ENCODE assay signal across 8 mouse cellular contexts in the genomic region with DNA sequence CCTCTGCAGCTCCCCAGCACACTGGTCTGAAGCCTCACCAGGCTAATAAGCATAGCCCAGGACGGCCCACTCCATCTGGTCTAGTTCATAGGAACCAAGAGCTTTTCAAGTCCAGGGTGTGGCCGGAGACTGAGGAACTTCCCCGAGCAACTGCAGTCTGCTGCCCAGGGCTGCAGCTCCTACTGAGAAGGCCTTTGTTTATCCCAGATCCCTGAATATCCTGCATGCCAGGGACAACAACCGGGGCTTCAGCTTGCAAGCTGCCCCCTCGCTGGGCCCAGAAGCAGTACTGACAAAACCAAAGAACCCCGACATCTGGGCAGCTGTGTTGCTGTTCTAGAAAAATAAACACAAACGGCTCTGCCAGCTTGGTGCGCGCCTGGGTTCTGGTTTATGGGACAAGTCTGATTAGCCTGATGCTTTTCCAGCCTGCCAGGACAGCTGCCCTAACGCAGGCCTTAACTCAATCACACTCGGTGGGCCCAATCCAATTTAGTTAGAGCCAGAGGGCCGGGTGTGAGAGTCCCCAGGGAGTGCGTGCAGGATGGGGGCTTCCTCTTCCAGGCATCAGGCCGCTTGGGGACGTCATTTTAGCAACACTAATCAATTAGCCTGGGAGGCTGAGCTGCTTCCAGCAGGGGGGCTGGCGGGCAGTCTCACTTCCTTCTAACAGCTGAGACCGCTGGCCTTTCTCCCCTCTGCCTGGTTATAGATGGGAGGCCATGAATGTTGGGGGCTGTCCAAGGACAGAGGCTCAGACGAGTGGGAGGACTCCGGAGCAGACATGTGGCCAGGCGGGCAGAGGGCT. TPM values are rescaled to one million over a fixed set of nuclear protein-coding genes. Genes with fewer than 3 reads are reported as not detected.
DNase-seq lines count a peak whose midpoint lies in the region; ATAC-seq and TF ChIP-seq lines count a peak whose summit lies in the region.

No protein-coding gene starts in this region.

- peaks cover 81% of the 10 kb centered on the region for H3K4me1 ChIP-seq in forebrain, embryonic 10.5 days
- H3K4me1 ChIP-seq in heart, postnatal 0 days (ENCODE audit: control insufficient read depth, insufficient read depth) = peaks cover 47% of the 10 kb centered on the region
- H3K4me1 ChIP-seq in midbrain, embryonic 11.5 days (ENCODE audit: control insufficient read depth, insufficient read depth, low read length) = peaks cover 56% of the 10 kb centered on the region

- TF ChIP-seq EP300 in heart, postnatal 0 days (IDR thresholded peaks at IDR 0.05; ENCODE audit: low read depth) = no peak

- 7% methylated on average over 20 of the region's 20 CpGs for WGBS in forebrain, embryonic 10.5 days
- 38% methylated on average over 20 of the region's 20 CpGs for WGBS in heart, postnatal 0 days
- 5% methylated on average over 20 of the region's 20 CpGs for WGBS in midbrain, embryonic 11.5 days

- H3K36me3 ChIP-seq in forebrain, embryonic 10.5 days (replicated peaks) = 0 out of 2 replicates have a peak, but pooled peaks cover 2% of the 10 kb centered on the region
- H3K36me3 ChIP-seq in heart, postnatal 0 days (replicated peaks; ENCODE audit: control insufficient read depth, insufficient read depth, low read length) = no peaks in the 10 kb centered on the region
- no peaks in the 10 kb centered on the region for H3K36me3 ChIP-seq in midbrain, embryonic 11.5 days (ENCODE audit: control insufficient read depth, insufficient read depth, low read length)

- peak overlapping the region; percentile 86 for H3K27ac ChIP-seq in forebrain, embryonic 10.5 days
- peak overlapping the region; percentile 86 for H3K27ac ChIP-seq in heart, postnatal 0 days (ENCODE audit: low read depth)
- H3K27ac ChIP-seq in midbrain, embryonic 11.5 days (ENCODE audit: low read depth, low read length) = peak overlapping the region; percentile 94

- H3K4me3 ChIP-seq in forebrain, embryonic 10.5 days = peak overlapping the region; percentile 32
- no peak overlapping the region for H3K4me3 ChIP-seq in heart, postnatal 0 days (ENCODE audit: low read depth, low read length)
- no peak overlapping the region for H3K4me3 ChIP-seq in midbrain, embryonic 11.5 days (ENCODE audit: low read depth, low read length)

- peaks cover 19% of the 10 kb centered on the region for H3K27me3 ChIP-seq in forebrain, embryonic 10.5 days (ENCODE audit: poor library complexity, severe bottlenecking)
- H3K27me3 ChIP-seq in heart, postnatal 0 days (ENCODE audit: control insufficient read depth, insufficient read depth, low read length) = no peaks in the 10 kb centered on the region
- no peaks in the 10 kb centered on the region for H3K27me3 ChIP-seq in midbrain, embryonic 11.5 days (ENCODE audit: control insufficient read depth, insufficient read depth, low read length)

- H3K9ac ChIP-seq in heart, postnatal 0 days (replicated peaks; ENCODE audit: low read depth, low read length) = 0 out of 2 replicates have a peak overlapping the region, but pooled peaks have one; percentile 26
- H3K9ac ChIP-seq in midbrain, embryonic 11.5 days (ENCODE audit: low read length) = peak overlapping the region; percentile 49

- ATAC-seq in heart, postnatal 0 days (ENCODE audit: insufficient read depth, low read depth) = peak; percentile 30
- no peak; the same call in 1 of the 2 replicates for ATAC-seq in midbrain, embryonic 11.5 days (ENCODE audit: low FRiP score)

- no peaks in the 10 kb centered on the region for H3K9me3 ChIP-seq in forebrain, embryonic 10.5 days
- no peaks in the 10 kb centered on the region for H3K9me3 ChIP-seq in heart, postnatal 0 days (replicated peaks; ENCODE audit: control insufficient read depth, low read length)
- H3K9me3 ChIP-seq in midbrain, embryonic 11.5 days (ENCODE audit: control insufficient read depth, low read length) = no peaks in the 10 kb centered on the region

- no peak for TF ChIP-seq CTCF in heart, postnatal 0 days (IDR thresholded peaks at IDR 0.05; ENCODE audit: low read depth)

- DNase-seq in ovary, postnatal 36 days (ENCODE audit: low spot score) = peak; percentile 57
- no peak for DNase-seq in ovary, postnatal 10 days (ENCODE audit: low spot score)
- peak; percentile 54 for DNase-seq in forebrain, embryonic 10.5 days (ENCODE audit: extremely low spot score, low spot score)
- peak; percentile 67 for DNase-seq in heart, postnatal 0 days (ENCODE audit: low spot score)
- peak; percentile 65 to 85 for DNase-seq in kidney, postnatal 25 days
- DNase-seq in midbrain, embryonic 11.5 days (ENCODE audit: low spot score, missing footprints) = peak; percentile 96
- DNase-seq in thymus, postnatal 36 days = no peak
- no peak for DNase-seq in thymus, postnatal 4 days

- no peak overlapping the region for H3K4me2 ChIP-seq in heart, postnatal 0 days (ENCODE audit: low read depth, low read length)
- H3K4me2 ChIP-seq in midbrain, embryonic 11.5 days = peak overlapping the region; percentile 20; the same call in 1 of the 2 replicates

RNA-seq across cellular contexts. Expression of gene Mxra7, which starts 13.6 kb away (rescaled TPM):
- 16.5 and 18.2 TPM in 2 replicates for polyA plus RNA-seq in forebrain, embryonic 10.5 days (2016; fragmentation: Nextera tagmentation; extraction: Ambion mirVana)
- total RNA-seq in heart, postnatal 0 days (2014; rRNA removed; ENCODE audit: low replicate concordance) = 6.3 and 17.9 TPM in 2 replicates
- polyA plus RNA-seq in heart, postnatal 0 days (2015; fragmentation: Nextera tagmentation; extraction: Ambion mirVana) = 20.0 and 21.7 TPM in 2 replicates
- polyA plus RNA-seq in midbrain, embryonic 11.5 days (2014; fragmentation: Nextera tagmentation; extraction: Ambion mirVana) = 27.4 and 31.6 TPM in 2 replicates

RNA-seq across cellular contexts. Expression of gene Mettl23, which starts 28.8 kb away (rescaled TPM):
- polyA plus RNA-seq in forebrain, embryonic 10.5 days (2016; fragmentation: Nextera tagmentation; extraction: Ambion mirVana) = 64.3 and 66.5 TPM in 2 replicates
- total RNA-seq in heart, postnatal 0 days (2014; rRNA removed; ENCODE audit: low replicate concordance) = 39.2 and 63.2 TPM in 2 replicates
- 77.1 and 77.6 TPM in 2 replicates for polyA plus RNA-seq in heart, postnatal 0 days (2015; fragmentation: Nextera tagmentation; extraction: Ambion mirVana)
- 72.5 and 76.2 TPM in 2 replicates for polyA plus RNA-seq in midbrain, embryonic 11.5 days (2014; fragmentation: Nextera tagmentation; extraction: Ambion mirVana)

RNA-seq across cellular contexts. Expression of gene Jmjd6, which starts 29.0 kb away (rescaled TPM):
- polyA plus RNA-seq in forebrain, embryonic 10.5 days (2016; fragmentation: Nextera tagmentation; extraction: Ambion mirVana) = 91.1 and 106 TPM in 2 replicates
- 24.8 and 29.6 TPM in 2 replicates for total RNA-seq in heart, postnatal 0 days (2014; rRNA removed; ENCODE audit: low replicate concordance)
- polyA plus RNA-seq in heart, postnatal 0 days (2015; fragmentation: Nextera tagmentation; extraction: Ambion mirVana) = 35.3 and 43.1 TPM in 2 replicates
- polyA plus RNA-seq in midbrain, embryonic 11.5 days (2014; fragmentation: Nextera tagmentation; extraction: Ambion mirVana) = 86.9 and 89.9 TPM in 2 replicates

RNA-seq across cellular contexts. Expression of gene Mfsd11, which starts 38.0 kb away (rescaled TPM):
- 18.9 and 24.7 TPM in 2 replicates for polyA plus RNA-seq in forebrain, embryonic 10.5 days (2016; fragmentation: Nextera tagmentation; extraction: Ambion mirVana)
- total RNA-seq in heart, postnatal 0 days (2014; rRNA removed; ENCODE audit: low replicate concordance) = 23.2 and 46.3 TPM in 2 replicates
- polyA plus RNA-seq in heart, postnatal 0 days (2015; fragmentation: Nextera tagmentation; extraction: Ambion mirVana) = 44.5 and 49.7 TPM in 2 replicates
- 28.6 and 30.3 TPM in 2 replicates for polyA plus RNA-seq in midbrain, embryonic 11.5 days (2014; fragmentation: Nextera tagmentation; extraction: Ambion mirVana)

RNA-seq across cellular contexts. Expression of gene Srsf2, which starts 38.6 kb away (rescaled TPM):
- 901 and 914 TPM in 2 replicates for polyA plus RNA-seq in forebrain, embryonic 10.5 days (2016; fragmentation: Nextera tagmentation; extraction: Ambion mirVana)
- total RNA-seq in heart, postnatal 0 days (2014; rRNA removed; ENCODE audit: low replicate concordance) = 157 and 211 TPM in 2 replicates
- 349 and 359 TPM in 2 replicates for polyA plus RNA-seq in heart, postnatal 0 days (2015; fragmentation: Nextera tagmentation; extraction: Ambion mirVana)
- 974 and 988 TPM in 2 replicates for polyA plus RNA-seq in midbrain, embryonic 11.5 days (2014; fragmentation: Nextera tagmentation; extraction: Ambion mirVana)

Comparison
In these comparisons a context has a peak if more than half of its experiments do, and no peak if none do; other contexts are left out.
1. DNase-seq: peak in ovary, postnatal 36 days (single experiment), forebrain, embryonic 10.5 days (single experiment), heart, postnatal 0 days (single experiment), kidney, postnatal 25 days (2 of 2) and midbrain, embryonic 11.5 days (single experiment); none in ovary, postnatal 10 days (single experiment), thymus, postnatal 36 days (0 of 2) and thymus, postnatal 4 days (single experiment).
2. Peak in every context shown above with its lines, with median percentiles within 50 percentile points of each other: H3K27ac ChIP-seq.